In genomic region chr16:20536081-20536665, GRCm38 (mm10) we compare ENCODE assay signal across 8 mouse cellular contexts. TPM values are rescaled to one million over a fixed set of nuclear protein-coding genes. Genes with fewer than 3 reads are reported as not detected.
DNase-seq lines count a peak whose midpoint lies in the region; ATAC-seq and TF ChIP-seq lines count a peak whose summit lies in the region.

No protein-coding gene starts in this region.

- H3K36me3 ChIP-seq in erythroblast, embryonic 14.5 days (ENCODE audit: control insufficient read depth) = peaks cover 69% of the 10 kb centered on the region
- peaks cover 11% of the 10 kb centered on the region for H3K36me3 ChIP-seq in neural tube, embryonic 11.5 days (ENCODE audit: control insufficient read depth, insufficient read depth, low read length)
- peaks cover 53% of the 10 kb centered on the region for H3K36me3 ChIP-seq in limb, embryonic 14.5 days (ENCODE audit: control insufficient read depth, insufficient read depth, low read length)
- peaks cover 42% of the 10 kb centered on the region for H3K36me3 ChIP-seq in stomach, embryonic 15.5 days

- peaks cover 44% of the 10 kb centered on the region for H3K4me1 ChIP-seq in erythroblast, embryonic 14.5 days (ENCODE audit: control insufficient read depth)
- peaks cover 14% of the 10 kb centered on the region for H3K4me1 ChIP-seq in neural tube, embryonic 11.5 days (ENCODE audit: control insufficient read depth, insufficient read depth, low read length)
- H3K4me1 ChIP-seq in limb, embryonic 14.5 days (ENCODE audit: control insufficient read depth, insufficient read depth, low read length) = peaks cover 19% of the 10 kb centered on the region
- H3K4me1 ChIP-seq in stomach, embryonic 15.5 days = peaks cover 22% of the 10 kb centered on the region

- H3K4me3 ChIP-seq in erythroblast, embryonic 14.5 days (replicated peaks) = peak overlapping the region; percentile 98
- peak overlapping the region; percentile 87 for H3K4me3 ChIP-seq in neural tube, embryonic 11.5 days (ENCODE audit: low read depth, low read length)
- H3K4me3 ChIP-seq in limb, embryonic 14.5 days (replicated peaks; ENCODE audit: low read length) = peak overlapping the region; percentile 93
- peak overlapping the region; percentile 92 for H3K4me3 ChIP-seq in stomach, embryonic 15.5 days (replicated peaks)

- no peak overlapping the region for H3K27ac ChIP-seq in neural tube, embryonic 11.5 days (ENCODE audit: low read depth, low read length)
- H3K27ac ChIP-seq in limb, embryonic 14.5 days (replicated peaks; ENCODE audit: low read depth, low read length) = peak overlapping the region; percentile 26; the same call in 1 of the 2 replicates
- peak overlapping the region; percentile 92 for H3K27ac ChIP-seq in stomach, embryonic 15.5 days

- no peak; the same call in 1 of the 2 replicates for ATAC-seq in erythroblast, adult 5-6 weeks (replicated peaks; ENCODE audit: low FRiP score, poor library complexity, severe bottlenecking)
- ATAC-seq in neural tube, embryonic 11.5 days (ENCODE audit: insufficient read depth, low FRiP score, low TSS enrichment) = no peak
- ATAC-seq in limb, embryonic 14.5 days (ENCODE audit: low FRiP score, low read depth) = no peak
- ATAC-seq in stomach, embryonic 15.5 days (ENCODE audit: insufficient read depth, low FRiP score, low read depth) = no peak

- DNase-seq in neural tube, embryonic 11.5 days (ENCODE audit: low spot score) = no peak
- DNase-seq in neural tube, embryonic 10.5 days (ENCODE audit: extremely low spot score, low spot score) = no peak
- no peak for DNase-seq in limb, embryonic 14.5 days (ENCODE audit: low spot score)
- no peak for DNase-seq in cerebellum, postnatal 36 days
- no peak for DNase-seq in thymus, postnatal 14 days

- 39% methylated on average over 9 of the region's 9 CpGs for WGBS in neural tube, embryonic 11.5 days
- WGBS in limb, embryonic 14.5 days = 31% methylated on average over 9 of the region's 9 CpGs
- 23% methylated on average over 9 of the region's 9 CpGs for WGBS in stomach, embryonic 15.5 days

- peak overlapping the region; percentile 68 for H3K4me2 ChIP-seq in neural tube, embryonic 11.5 days (ENCODE audit: low read depth)
- H3K4me2 ChIP-seq in limb, embryonic 14.5 days (replicated peaks; ENCODE audit: low read depth, low read length, severe bottlenecking) = peak overlapping the region; percentile 88
- H3K4me2 ChIP-seq in stomach, embryonic 15.5 days = peak overlapping the region; percentile 73

- TF ChIP-seq POLR2A in limb, embryonic 14.5 days (IDR thresholded peaks at IDR 0.05; ENCODE audit: borderline replicate concordance, extremely low read depth, insufficient read depth, insufficient read length) = no peak

- no peaks in the 10 kb centered on the region for H3K27me3 ChIP-seq in erythroblast, embryonic 14.5 days (ENCODE audit: control insufficient read depth)
- no peaks in the 10 kb centered on the region for H3K27me3 ChIP-seq in neural tube, embryonic 11.5 days (ENCODE audit: control insufficient read depth, insufficient read depth, low read length)
- no peaks in the 10 kb centered on the region for H3K27me3 ChIP-seq in limb, embryonic 14.5 days (ENCODE audit: control insufficient read depth, insufficient read depth, low read length)
- H3K27me3 ChIP-seq in stomach, embryonic 15.5 days (replicated peaks) = no peaks in the 10 kb centered on the region

- no peaks in the 10 kb centered on the region for H3K9me3 ChIP-seq in erythroblast, embryonic 14.5 days (ENCODE audit: control insufficient read depth, low read length)
- no peaks in the 10 kb centered on the region for H3K9me3 ChIP-seq in neural tube, embryonic 11.5 days (ENCODE audit: control insufficient read depth, low read length)
- no peaks in the 10 kb centered on the region for H3K9me3 ChIP-seq in limb, embryonic 14.5 days (ENCODE audit: control insufficient read depth, low read length)
- H3K9me3 ChIP-seq in stomach, embryonic 15.5 days = no peaks in the 10 kb centered on the region

- peak overlapping the region; percentile 92 for H3K9ac ChIP-seq in neural tube, embryonic 11.5 days (ENCODE audit: low read length)
- peak overlapping the region; percentile 92 for H3K9ac ChIP-seq in limb, embryonic 14.5 days (ENCODE audit: low read depth, low read length, severe bottlenecking)
- peak overlapping the region; percentile 89 for H3K9ac ChIP-seq in stomach, embryonic 15.5 days

RNA-seq across cellular contexts. Expression of gene Ap2m1, which starts 0.9 kb away (rescaled TPM):
- polyA plus RNA-seq in erythroblast, embryonic 14.5 days (2012) = 16.9 TPM in 2 replicates
- 124 and 125 TPM in 2 replicates for total RNA-seq in erythroblast, adult 5-6 weeks (2015; ENCODE audit: low replicate concordance)
- total RNA-seq in erythroblast, adult 5-6 weeks (2017; ENCODE audit: low replicate concordance) = 81.1 and 126 TPM in 2 replicates
- polyA plus RNA-seq in neural tube, embryonic 11.5 days (2014; fragmentation: Nextera tagmentation; extraction: Ambion mirVana) = 886 and 907 TPM in 2 replicates
- 633 and 687 TPM in 2 replicates for polyA plus RNA-seq in limb, embryonic 14.5 days (2012; rRNA removed)
- polyA plus RNA-seq in limb, embryonic 14.5 days (2014; fragmentation: Nextera tagmentation; extraction: Ambion mirVana) = 573 and 622 TPM in 2 replicates
- polyA plus RNA-seq in stomach, embryonic 15.5 days (2015; fragmentation: Nextera tagmentation; extraction: Ambion mirVana) = 518 and 580 TPM in 2 replicates

RNA-seq across cellular contexts. Expression of gene Abcf3, which starts 12.2 kb away (rescaled TPM):
- polyA plus RNA-seq in erythroblast, embryonic 14.5 days (2012) = 0.73 and 2.6 TPM in 2 replicates
- total RNA-seq in erythroblast, adult 5-6 weeks (2015; ENCODE audit: low replicate concordance) = 8.2 and 11.0 TPM in 2 replicates
- 8.9 and 24.7 TPM in 2 replicates for total RNA-seq in erythroblast, adult 5-6 weeks (2017; ENCODE audit: low replicate concordance)
- polyA plus RNA-seq in neural tube, embryonic 11.5 days (2014; fragmentation: Nextera tagmentation; extraction: Ambion mirVana) = 59.5 and 61.3 TPM in 2 replicates
- 56.0 and 57.8 TPM in 2 replicates for polyA plus RNA-seq in limb, embryonic 14.5 days (2012; rRNA removed)
- 59.3 and 61.8 TPM in 2 replicates for polyA plus RNA-seq in limb, embryonic 14.5 days (2014; fragmentation: Nextera tagmentation; extraction: Ambion mirVana)
- polyA plus RNA-seq in stomach, embryonic 15.5 days (2015; fragmentation: Nextera tagmentation; extraction: Ambion mirVana) = 50.6 and 65.0 TPM in 2 replicates

RNA-seq across cellular contexts. Expression of gene Dvl3, which starts 19.4 kb away (rescaled TPM):
- polyA plus RNA-seq in erythroblast, embryonic 14.5 days (2012) = 1.4 TPM in 2 replicates
- total RNA-seq in erythroblast, adult 5-6 weeks (2015; ENCODE audit: low replicate concordance) = 3.8 and 10.0 TPM in 2 replicates
- 1.1 and 1.7 TPM in 2 replicates for total RNA-seq in erythroblast, adult 5-6 weeks (2017; ENCODE audit: low replicate concordance)
- polyA plus RNA-seq in neural tube, embryonic 11.5 days (2014; fragmentation: Nextera tagmentation; extraction: Ambion mirVana) = 58.1 and 62.7 TPM in 2 replicates
- polyA plus RNA-seq in limb, embryonic 14.5 days (2012; rRNA removed) = 74.8 and 99.8 TPM in 2 replicates
- 26.5 and 28.0 TPM in 2 replicates for polyA plus RNA-seq in limb, embryonic 14.5 days (2014; fragmentation: Nextera tagmentation; extraction: Ambion mirVana)
- polyA plus RNA-seq in stomach, embryonic 15.5 days (2015; fragmentation: Nextera tagmentation; extraction: Ambion mirVana) = 21.2 and 26.9 TPM in 2 replicates

RNA-seq across cellular contexts. Expression of gene Eif2b5, which starts 37.6 kb away (rescaled TPM):
- polyA plus RNA-seq in erythroblast, embryonic 14.5 days (2012) = 0.70 and 0.73 TPM in 2 replicates
- 7.7 and 10.4 TPM in 2 replicates for total RNA-seq in erythroblast, adult 5-6 weeks (2015; ENCODE audit: low replicate concordance)
- total RNA-seq in erythroblast, adult 5-6 weeks (2017; ENCODE audit: low replicate concordance) = 9.1 and 14.1 TPM in 2 replicates
- polyA plus RNA-seq in neural tube, embryonic 11.5 days (2014; fragmentation: Nextera tagmentation; extraction: Ambion mirVana) = 130 and 137 TPM in 2 replicates
- 44.8 and 45.1 TPM in 2 replicates for polyA plus RNA-seq in limb, embryonic 14.5 days (2012; rRNA removed)
- polyA plus RNA-seq in limb, embryonic 14.5 days (2014; fragmentation: Nextera tagmentation; extraction: Ambion mirVana) = 90.6 and 95.2 TPM in 2 replicates
- 90.2 and 95.0 TPM in 2 replicates for polyA plus RNA-seq in stomach, embryonic 15.5 days (2015; fragmentation: Nextera tagmentation; extraction: Ambion mirVana)

RNA-seq across cellular contexts. Expression of gene Vwa5b2, which starts 53.1 kb away (rescaled TPM):
- polyA plus RNA-seq in erythroblast, embryonic 14.5 days (2012) = 0.06 and 0.10 TPM in 2 replicates
- total RNA-seq in erythroblast, adult 5-6 weeks (2015; ENCODE audit: low replicate concordance) = not detected in 2 replicates
- total RNA-seq in erythroblast, adult 5-6 weeks (2017; ENCODE audit: low replicate concordance) = not detected in 2 replicates
- polyA plus RNA-seq in neural tube, embryonic 11.5 days (2014; fragmentation: Nextera tagmentation; extraction: Ambion mirVana) = 3.8 and 4.3 TPM in 2 replicates
- 2.0 and 2.5 TPM in 2 replicates for polyA plus RNA-seq in limb, embryonic 14.5 days (2012; rRNA removed)
- polyA plus RNA-seq in limb, embryonic 14.5 days (2014; fragmentation: Nextera tagmentation; extraction: Ambion mirVana) = 0.22 and 1.1 TPM in 2 replicates
- polyA plus RNA-seq in stomach, embryonic 15.5 days (2015; fragmentation: Nextera tagmentation; extraction: Ambion mirVana) = 5.5 and 7.3 TPM in 2 replicates

Comparison
In these comparisons a context has a peak if more than half of its experiments do, and no peak if none do; other contexts are left out.
1. RNA of gene Ap2m1, which starts 0.9 kb away (polyA plus RNA-seq): 886 to 907 TPM in neural tube, embryonic 11.5 days, 573 to 687 TPM in limb, embryonic 14.5 days and 518 to 580 TPM in stomach, embryonic 15.5 days; 16.9 TPM in erythroblast, embryonic 14.5 days; every median in the first group is over 10 times any median in the second.
2. RNA of gene Abcf3, which starts 12.2 kb away (polyA plus RNA-seq): 56.0 to 61.8 TPM in limb, embryonic 14.5 days, 59.5 to 61.3 TPM in neural tube, embryonic 11.5 days and 50.6 to 65.0 TPM in stomach, embryonic 15.5 days; 0.73 to 2.6 TPM in erythroblast, embryonic 14.5 days; every median in the first group is over 10 times any median in the second.
3. Peak in every context shown above with its lines, with median percentiles within 50 percentile points of each other: H3K4me3 ChIP-seq, H3K4me2 ChIP-seq and H3K9ac ChIP-seq.